Mouse (Mus musculus) skeletal muscle tissue, adult 2 months (tissue): ENCODE data around the gene Fads6.

ENCODE experiments used
- DNase-seq: peaks from one replicate; pipeline ENCODE4 v3.0.0-alpha.2; 2012; ENCODE audit warnings: low read depth, low spot score

The Fads6 gene

GRCm38 (mm10) chr11:115257775-115258510 is 39.5 kb downstream of the Fads6 start:
- DNase-seq: no peak

GRCm38 (mm10) chr11:115251258-115251657 is 46.2 kb downstream of the Fads6 start:
- DNase-seq: no peak

- DNase-seq: no peak
Measured at GRCm38 (mm10) chr11:115250405-115251090, 46.9 kb downstream of the Fads6 start.

- no peak for DNase-seq
Measured at GRCm38 (mm10) chr11:115249721-115250404, 47.6 kb downstream of the Fads6 start.

GRCm38 (mm10) chr11:115247945-115248344 is 49.5 kb downstream of the Fads6 start:
- no peak for DNase-seq

- no peak for DNase-seq
Measured at GRCm38 (mm10) chr11:115247240-115247639, 50.2 kb downstream of the Fads6 start.

GRCm38 (mm10) chr11:115246386-115246785 is 51.1 kb downstream of the Fads6 start:
- no peak for DNase-seq

- no peak for DNase-seq
Measured at GRCm38 (mm10) chr11:115244840-115245239, 52.6 kb downstream of the Fads6 start.

GRCm38 (mm10) chr11:115243783-115244182 is 53.7 kb downstream of the Fads6 start:
- no peak for DNase-seq

- no peak for DNase-seq
Measured at GRCm38 (mm10) chr11:115242746-115243145, 54.7 kb downstream of the Fads6 start.

GRCm38 (mm10) chr11:115241402-115241801 is 56.1 kb downstream of the Fads6 start:
- peak; percentile 89 for DNase-seq

- DNase-seq: no peak
Measured at GRCm38 (mm10) chr11:115236570-115236969, 60.9 kb downstream of the Fads6 start.

- no peak for DNase-seq
Measured at GRCm38 (mm10) chr11:115234320-115235044, 63.0 kb downstream of the Fads6 start.

GRCm38 (mm10) chr11:115233526-115234290 is 63.8 kb downstream of the Fads6 start:
- DNase-seq: no peak

- no peak for DNase-seq
Measured at GRCm38 (mm10) chr11:115232889-115233288, 64.6 kb downstream of the Fads6 start.

- DNase-seq: no peak
Measured at GRCm38 (mm10) chr11:115231924-115232323, 65.5 kb downstream of the Fads6 start.

GRCm38 (mm10) chr11:115231168-115231915 is 66.1 kb downstream of the Fads6 start:
- no peak for DNase-seq
